Mouse (Mus musculus) CH12F3 (cell line): Measurements from ENCODE around the gene Abcc9.

Experiments
- in situ Hi-C: fragments of 300-500 bp; cut with MboI; formaldehyde crosslinking; loops from 2 replicates; pipeline ENCODE4 v1.14.3; 2020; ENCODE audit warnings: low sequenced_read_pairs

Gene Abcc9

DNA sequence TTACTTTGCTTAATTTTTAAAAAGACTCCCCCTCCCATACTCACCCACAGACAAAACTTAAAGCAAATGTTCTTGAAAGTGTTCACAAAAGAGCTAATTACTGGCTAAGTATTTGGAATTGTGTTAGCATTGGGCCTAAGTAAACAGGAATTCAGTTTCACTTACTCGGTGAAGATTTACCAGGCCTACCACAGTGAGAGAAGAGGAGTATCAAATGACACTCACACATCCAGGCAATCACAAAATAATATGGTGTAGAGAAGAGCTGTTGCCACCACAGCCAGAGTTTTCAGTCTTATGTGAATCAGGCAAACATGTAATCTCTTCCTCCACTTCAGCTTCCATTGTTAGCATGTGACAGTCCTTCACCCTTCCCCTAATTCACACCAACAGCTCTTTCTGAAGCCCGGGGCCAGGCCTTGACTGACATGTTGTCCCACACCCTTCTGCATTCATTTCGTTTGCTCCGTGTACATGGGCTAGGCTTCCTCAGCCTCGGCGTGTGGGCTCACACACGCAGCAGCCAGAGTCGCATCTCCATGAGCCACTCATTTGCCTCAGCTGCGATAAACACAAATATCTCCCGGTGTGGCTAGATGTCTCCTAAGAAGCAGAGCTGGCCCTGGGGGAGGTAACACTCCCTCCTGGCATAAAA, 67.5 kb downstream of the Abcc9 start:
- in situ Hi-C loops: no loop called here

DNA sequence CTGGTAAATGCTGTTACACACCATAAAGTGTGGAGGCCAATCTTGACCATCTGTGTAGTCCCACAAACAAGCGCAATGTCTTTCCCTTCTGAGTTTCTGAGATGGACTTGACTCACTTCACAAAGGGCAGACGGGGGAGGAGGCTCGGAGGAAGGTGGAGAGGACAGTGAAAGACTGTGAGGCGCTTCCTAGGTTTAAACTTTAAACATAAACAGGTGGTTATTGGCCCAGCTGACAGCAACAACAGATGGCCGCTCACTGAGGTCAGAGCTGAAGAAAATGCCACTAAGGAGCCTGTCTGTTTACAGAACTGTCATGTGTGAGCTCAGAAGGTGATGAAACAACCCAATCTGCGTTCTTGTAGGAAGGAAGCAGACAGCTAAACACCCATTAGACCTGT, 78.8 kb downstream of the Abcc9 start:
- in situ Hi-C loops: no loop called here

GRCm38 (mm10) chr6:142616659-142617058, 85.5 kb downstream of the Abcc9 start:
- in situ Hi-C loops: no loop called here

DNA sequence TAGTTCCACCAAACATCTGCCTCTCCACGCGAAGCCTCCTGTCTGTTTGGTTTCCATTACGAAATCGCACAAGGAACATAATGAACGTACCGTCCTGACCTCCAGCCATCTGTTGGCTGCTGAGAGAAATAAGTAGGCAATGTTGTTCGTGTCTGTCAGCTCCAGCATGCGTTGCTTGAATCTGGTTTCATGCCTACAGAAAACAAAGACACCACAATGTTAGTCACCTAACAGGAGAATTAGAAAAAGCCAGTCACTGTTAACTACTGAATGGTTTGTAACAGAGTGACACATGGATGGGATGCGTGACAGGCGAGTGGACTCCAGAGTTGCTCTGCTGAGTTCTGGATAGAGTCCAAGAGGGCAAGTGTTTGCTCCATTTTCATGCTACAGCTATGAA, 87.8 kb downstream of the Abcc9 start:
- in situ Hi-C loops: no loop called here

DNA sequence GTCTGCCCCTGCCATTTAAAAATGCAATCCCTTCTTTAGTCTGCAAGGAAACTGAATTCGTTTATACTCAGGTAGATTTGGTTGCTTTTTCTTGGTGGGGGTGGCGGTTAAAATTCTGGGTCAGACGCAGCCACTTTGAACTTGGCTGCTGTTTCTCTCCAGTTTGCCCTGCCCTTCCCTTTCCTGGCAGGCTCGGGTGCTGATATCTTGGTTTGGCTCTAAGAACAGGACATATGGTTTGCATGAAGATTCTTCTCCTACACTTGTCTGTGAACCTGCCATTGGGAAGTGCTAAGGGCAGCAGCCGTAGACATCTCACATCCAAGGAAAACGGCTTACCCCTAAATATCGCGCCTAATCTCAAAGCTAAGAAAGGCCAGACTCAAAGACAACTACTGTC, 89.7 kb downstream of the Abcc9 start:
- in situ Hi-C loops: no loop called here

DNA sequence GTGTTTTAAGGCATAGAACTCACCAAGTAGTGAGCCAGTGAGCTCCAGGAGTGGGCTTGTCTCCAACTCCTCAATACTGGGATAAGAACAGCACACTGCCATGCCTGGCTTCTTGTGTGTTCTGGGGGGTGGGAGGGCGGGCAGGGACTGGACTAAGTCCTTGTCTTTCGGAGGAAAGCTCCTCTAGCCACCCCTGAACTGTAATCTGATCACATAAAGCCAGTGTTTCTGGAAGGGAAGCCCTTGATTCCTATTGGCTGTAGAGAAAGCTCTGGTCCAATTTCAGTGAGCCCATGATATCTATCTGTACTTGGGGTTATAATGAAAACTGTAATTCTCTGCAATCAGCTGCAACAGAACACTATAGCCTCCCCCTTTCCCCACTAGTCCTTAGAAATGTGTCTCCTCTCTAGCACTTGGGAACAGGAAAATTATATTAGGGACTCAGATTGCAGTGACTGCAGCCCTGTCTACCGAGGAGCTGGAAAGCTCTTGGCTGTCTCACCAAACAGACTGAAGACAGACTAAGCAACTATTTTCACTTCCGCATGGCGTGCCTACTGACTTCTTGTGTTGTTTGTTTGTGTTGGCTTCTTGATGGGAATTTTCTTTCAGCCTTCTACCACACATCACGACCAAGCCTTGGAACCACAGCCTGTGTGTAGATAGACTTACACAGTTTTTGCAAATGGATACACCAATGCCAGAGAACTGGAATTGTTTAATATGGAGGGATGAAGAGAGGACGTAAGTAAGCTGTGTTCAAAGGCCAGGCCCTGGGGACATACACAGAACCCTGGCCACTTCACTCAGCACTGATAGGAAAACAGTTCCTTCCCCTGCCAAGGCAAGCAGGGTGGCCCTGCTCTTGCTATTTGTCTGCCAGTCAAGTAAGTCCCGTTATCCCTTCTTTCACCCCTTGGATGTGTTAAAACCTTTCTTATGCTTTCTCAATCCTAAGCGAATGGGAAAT, 92.4 kb downstream of the Abcc9 start:
- in situ Hi-C loops: no loop called here

DNA sequence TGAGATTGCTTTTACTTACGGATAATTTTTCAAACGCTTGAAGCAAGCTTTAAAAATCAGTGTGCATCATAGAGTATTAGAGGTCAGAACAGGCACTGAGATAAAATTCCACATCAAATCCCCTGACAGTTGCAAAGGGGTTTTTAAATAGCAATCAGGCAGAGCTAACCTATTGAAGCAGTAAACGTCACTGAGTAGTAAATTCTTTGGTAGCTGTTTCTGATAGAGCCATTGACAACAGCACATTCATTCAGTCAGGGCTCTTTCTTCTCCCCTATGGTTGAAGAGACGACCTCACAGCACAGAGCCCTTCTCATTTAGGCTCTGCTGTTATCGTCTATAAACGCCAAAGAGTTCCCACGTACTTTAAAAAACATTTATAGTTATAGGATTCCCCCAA, 95.0 kb downstream of the Abcc9 start:
- in situ Hi-C loops: no loop called here

- in situ Hi-C loops: no loop called here
These were observed 99.3 kb downstream of the Abcc9 start for GRCm38 (mm10) chr6:142602772-142603171.

GRCm38 (mm10) chr6:142578831-142579230, 123.3 kb downstream of the Abcc9 start:
- in situ Hi-C loops: no loop called here

GRCm38 (mm10) chr6:142577801-142578200, 124.3 kb downstream of the Abcc9 start:
- in situ Hi-C loops: no loop called here

GRCm38 (mm10) chr6:142572876-142573275, 129.2 kb downstream of the Abcc9 start:
- in situ Hi-C loops: no loop called here

- in situ Hi-C loops: no loop called here
These were observed 130.3 kb downstream of the Abcc9 start for GRCm38 (mm10) chr6:142571629-142572360.

DNA sequence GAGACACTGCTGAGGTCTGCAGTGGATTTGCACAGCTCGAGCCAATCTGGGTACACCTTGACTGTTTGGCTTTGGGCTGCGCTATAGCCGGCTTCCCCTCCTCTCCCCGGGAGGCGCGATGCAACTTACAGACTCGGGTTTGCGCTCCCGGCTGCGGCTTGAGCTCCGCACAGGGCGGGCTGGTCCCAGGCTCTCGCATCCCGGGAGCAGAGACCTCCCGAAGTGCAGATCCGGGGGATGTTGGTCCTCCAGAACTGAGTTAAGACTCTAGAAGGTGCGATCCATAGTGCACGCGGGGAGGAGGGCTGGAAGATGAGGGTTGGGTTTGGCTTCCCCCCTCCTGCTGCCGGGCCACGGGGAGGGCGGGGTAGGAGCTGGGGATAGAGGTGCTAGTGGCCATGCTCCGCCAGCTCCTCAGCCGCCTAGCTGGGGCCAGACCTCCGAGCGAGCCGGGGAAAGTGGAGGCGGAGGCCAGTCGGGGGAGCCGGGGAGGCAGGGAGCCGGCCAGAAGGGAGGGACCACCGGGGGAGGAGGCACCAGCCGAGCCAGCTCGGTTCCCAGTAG, 131.0 kb downstream of the Abcc9 start, which contains the start of gene Kcnj8:
Kcnj8 (minus strand) TSS at position 560 of the 564 bp plus-strand sequence.
- in situ Hi-C loops: no loop called here

DNA sequence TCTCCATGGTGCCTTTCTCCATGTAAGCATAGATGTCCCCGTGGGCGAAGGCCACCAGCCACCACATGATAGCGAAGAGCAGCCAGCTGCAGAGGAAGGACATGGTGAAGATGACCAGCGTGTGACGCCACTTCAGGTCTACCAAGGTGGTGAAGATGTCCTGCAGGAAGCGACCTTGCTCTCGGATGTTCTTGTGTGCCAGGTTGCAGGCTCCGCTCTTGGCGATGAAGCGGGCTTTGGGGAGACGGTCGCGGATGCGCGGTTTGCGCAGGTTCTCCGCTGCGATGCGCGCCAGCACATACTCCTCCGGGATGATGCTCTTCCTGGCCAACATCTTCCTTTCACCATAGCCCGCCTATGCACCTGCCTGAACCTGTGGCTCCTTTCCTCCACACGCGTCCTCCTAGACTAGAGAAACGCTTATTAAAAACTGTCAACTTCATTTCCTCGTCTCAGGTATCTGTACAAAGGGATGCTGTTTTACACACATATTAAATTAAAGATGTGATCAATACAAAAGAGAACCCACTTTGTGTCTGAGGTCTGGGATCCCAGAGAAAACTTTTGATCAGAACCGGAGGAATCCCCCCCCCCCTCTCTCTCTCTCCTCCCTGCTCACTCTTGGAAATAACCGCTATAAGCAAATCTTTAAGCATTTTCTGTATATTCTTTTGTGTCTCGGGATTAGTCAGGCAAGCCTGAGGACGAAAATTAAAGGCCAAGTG, 131.9 kb downstream of the Abcc9 start:
- in situ Hi-C loops: no loop called here

DNA sequence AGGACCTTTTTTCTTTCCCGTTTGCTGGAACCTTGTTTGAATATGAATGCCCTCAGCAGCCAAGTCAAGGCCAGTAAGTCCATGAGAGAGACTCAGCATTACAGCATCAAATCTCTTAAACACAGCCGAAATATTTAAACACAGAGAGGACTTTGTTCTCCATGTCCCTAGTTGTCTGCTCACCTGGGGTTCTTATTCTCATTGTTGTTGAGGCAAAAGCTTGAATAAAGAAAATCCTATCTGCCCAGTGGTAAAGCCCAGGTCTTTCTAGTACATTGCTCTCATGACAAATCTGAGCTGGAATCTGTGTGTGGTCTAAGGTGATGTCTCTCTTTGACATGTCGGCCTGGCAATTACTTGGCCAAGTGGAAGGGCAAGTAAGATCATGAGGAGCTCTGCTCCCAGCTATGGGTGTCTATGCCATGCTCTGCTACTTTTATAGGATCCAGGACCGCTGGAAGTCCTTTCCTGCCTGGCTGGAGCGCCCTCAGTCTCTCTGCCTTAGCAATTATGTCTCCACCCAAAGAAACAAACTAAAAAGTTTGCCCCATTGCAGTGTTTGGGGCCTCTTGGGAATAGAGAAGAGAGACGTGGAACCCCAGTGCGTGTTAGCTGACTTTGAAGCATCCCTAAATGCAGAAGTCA, 133.3 kb downstream of the Abcc9 start:
- in situ Hi-C loops: no loop called here

- in situ Hi-C loops: no loop called here
These were observed 134.7 kb downstream of the Abcc9 start for GRCm38 (mm10) chr6:142567452-142567851.

DNA sequence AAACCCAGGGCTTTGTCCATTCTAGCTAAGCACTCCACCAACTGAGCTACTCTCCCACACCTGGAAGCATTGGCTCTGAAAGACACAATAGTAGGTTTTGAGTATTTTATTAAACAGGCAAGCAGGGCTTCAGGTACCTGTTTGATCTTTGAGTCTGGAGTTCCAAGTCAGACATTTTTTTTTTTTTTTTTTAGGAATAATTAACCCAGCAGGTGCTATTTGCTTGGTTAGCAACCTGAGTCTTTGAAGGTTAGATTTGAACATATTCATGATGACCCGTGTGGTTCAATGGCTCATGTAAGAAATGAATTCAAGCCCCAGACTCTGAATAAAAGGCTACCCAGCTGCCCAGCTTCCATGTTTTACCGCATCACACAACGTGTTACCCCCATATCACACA, 137.4 kb downstream of the Abcc9 start:
- in situ Hi-C loops: no loop called here

GRCm38 (mm10) chr6:142561151-142561550, 141.0 kb downstream of the Abcc9 start:
- in situ Hi-C loops: no loop called here

DNA sequence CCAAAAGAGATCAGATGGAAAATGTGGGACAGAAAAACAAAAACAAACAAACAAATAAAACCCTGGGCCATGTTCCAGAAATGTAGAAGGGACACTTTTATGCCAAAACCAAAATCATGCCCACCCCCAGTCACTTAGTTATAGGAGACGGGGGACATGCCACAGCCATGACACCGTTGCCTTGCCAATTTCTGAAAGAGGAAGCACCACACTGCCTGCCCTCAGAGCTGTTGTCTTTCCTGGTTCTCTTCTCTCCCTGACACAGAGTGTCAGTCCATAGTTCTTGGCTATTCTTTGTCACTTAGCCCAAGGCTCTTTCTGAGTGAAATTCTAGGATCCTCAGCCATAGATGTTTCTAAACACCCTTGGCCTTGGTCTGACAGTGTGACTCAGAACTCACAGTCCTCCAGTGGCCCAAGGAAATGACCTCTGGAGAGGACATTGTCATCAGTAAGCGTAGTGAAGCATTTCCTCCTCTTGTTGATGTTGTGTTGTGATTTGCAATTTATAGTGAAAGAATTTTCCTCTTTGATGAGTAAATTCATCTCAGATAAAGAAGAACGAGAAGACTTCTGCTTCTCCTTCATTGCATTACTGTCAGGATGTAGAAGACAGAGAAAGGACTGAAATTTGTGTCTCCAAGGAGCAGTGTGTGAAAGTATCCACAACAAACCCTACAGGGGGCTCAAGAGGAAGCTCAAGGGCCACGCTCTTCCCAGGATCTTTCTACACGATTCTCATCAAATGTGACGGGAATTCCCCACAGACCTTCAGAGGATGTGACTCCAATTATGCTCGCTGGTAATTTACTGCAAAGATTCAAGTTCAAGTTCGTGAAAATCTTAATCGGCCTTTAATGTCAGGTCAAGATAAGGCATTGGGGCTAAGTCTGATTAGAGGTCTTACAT, 143.1 kb downstream of the Abcc9 start:
- in situ Hi-C loops: no loop called here
